Mouse (Mus musculus) midbrain, embryonic 14.5 days (tissue): ENCODE data around the gene C1rl. TPM values are rescaled to one million over a fixed set of nuclear protein-coding genes. Genes with fewer than 3 reads are reported as not detected.
A peak's percentile ranks its signal among the peaks of the same experiment; 100 is the strongest.

Source experiments
- ATAC-seq: fragments of 200-750 bp; cut with Nextera tagmentation; 2 replicates; pipeline ENCODE4 v1.8.0; 2017; ENCODE audit warnings: moderate number of reproducible peaks, moderate library complexity; ENCODE audit not compliant: low FRiP score, low TSS enrichment
- DNase-seq: peaks from one replicate; pipeline ENCODE4 v3.0.0-alpha.2; 2015
- H3K27ac ChIP-seq: fragments of 300-500 bp; sonication (generic); replicated peaks from 2 replicates; pipeline ENCODE4 v1.5.1; 2014; ENCODE audit warnings: mild to moderate bottlenecking, low read depth, low read length, moderate library complexity
- H3K27me3 ChIP-seq: fragments of 300-500 bp; sonication (generic); 2 replicates; pipeline ENCODE4 v1.6.1; 2014; ENCODE audit warnings: low read length, control low read depth, mixed read lengths; ENCODE audit not compliant: control insufficient read depth, insufficient read depth
- H3K36me3 ChIP-seq: fragments of 300-500 bp; sonication (generic); 2 replicates; pipeline ENCODE4 v1.6.1; 2014; ENCODE audit warnings: low read length, control low read depth; ENCODE audit not compliant: control insufficient read depth, insufficient read depth
- H3K4me1 ChIP-seq: fragments of 300-500 bp; sonication (generic); 2 replicates; pipeline ENCODE4 v1.6.1; 2014; ENCODE audit warnings: mild to moderate bottlenecking, antibody characterized with exemption, low read length, control low read depth; ENCODE audit not compliant: control insufficient read depth, insufficient read depth
- H3K4me2 ChIP-seq: fragments of 300-500 bp; sonication (generic); 2 replicates; pipeline ENCODE4 v1.6.1; 2014; ENCODE audit warnings: mild to moderate bottlenecking, low read length, moderate library complexity
- H3K4me3 ChIP-seq: fragments of 300-500 bp; sonication (generic); replicated peaks from 2 replicates; pipeline ENCODE4 v1.5.1; 2014; ENCODE audit warnings: low read depth, low read length
- H3K9ac ChIP-seq: fragments of 300-500 bp; sonication (generic); replicated peaks from 2 replicates; pipeline ENCODE4 v1.6.1; 2014; ENCODE audit warnings: mild to moderate bottlenecking, low read length, moderate library complexity
- H3K9me3 ChIP-seq: fragments of 300-500 bp; sonication (generic); 2 replicates; pipeline ENCODE4 v1.6.1; 2016; ENCODE audit warnings: low read length, control low read depth, mixed read lengths; ENCODE audit not compliant: control insufficient read depth
- WGBS: fragments of 180-500 bp; shearing (Covaris S2); extraction: QIAGEN DNeasy Blood & Tissue Kit; methylation state at CpG from one replicate; pipeline ENCODE4 v1.1.7; 2014; 5-methylcytosine and 5-hydroxymethylcytosine counted together
- polyA plus RNA-seq: library from polyadenylated mRNA; unstranded; fragments of >200 nt; fragmentation: Nextera tagmentation; extraction: Ambion mirVana; gene quantifications from 2 replicates; pipeline ENCODE4 v1.2.1, GENCODE M21; 2014

The C1rl gene
- 0.09 and 0.27 TPM in 2 replicates for polyA plus RNA-seq

DNA sequence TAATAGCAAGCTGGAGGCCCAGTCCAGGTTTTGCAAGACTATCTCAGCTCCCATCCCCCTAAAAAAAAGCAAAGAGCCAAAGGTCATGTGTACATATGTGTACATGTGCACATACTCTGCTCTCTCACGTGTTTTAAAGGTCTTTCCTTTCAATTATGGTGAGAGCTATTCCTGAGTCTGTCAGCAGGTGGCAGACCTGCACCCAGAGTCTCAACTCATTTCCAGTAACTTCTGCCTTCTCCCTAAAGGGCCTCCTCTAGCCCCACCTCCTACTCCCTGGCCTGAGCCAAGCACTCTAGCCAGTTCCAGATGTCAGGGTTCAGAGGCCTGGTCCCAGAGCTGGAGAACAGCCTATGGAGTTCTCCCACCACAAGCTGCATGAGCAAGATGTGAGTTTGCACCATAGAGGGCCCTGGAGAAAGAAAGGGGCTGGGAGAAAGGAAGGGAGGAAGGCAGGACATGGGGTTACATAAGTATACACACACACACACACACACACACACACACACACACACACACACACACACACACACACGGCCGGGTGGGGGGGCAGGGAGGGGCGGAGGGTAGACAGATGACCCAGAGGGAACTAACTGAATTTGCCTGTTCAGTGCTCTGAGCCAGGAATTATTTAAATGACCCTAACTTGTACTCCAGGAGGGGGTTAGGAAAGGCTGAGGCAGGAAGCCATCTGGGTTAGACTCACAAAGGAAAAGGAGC is at the start of gene C1rl:
C1rl (plus strand) TSS at position 272 of the 720 bp plus-strand sequence.
- H3K9ac ChIP-seq = no peak within 1 kb of the TSS
- no peaks in the 10 kb centered on the region for H3K27me3 ChIP-seq
- ATAC-seq (peak; percentile 55; the same call in 1 of the 2 replicates), DNase-seq (peak; percentile 78)
- H3K9me3 ChIP-seq = no peaks in the 10 kb centered on the region
- H3K4me1 ChIP-seq = no peaks in the 10 kb centered on the region
- no peak within 1 kb of the TSS for H3K4me3 ChIP-seq
- H3K27ac ChIP-seq = no peak within 1 kb of the TSS
- no peak within 1 kb of the TSS for H3K4me2 ChIP-seq
- 67% methylated on average over 4 of the region's 4 CpGs for WGBS
- H3K36me3 ChIP-seq = no peaks in the 10 kb centered on the region

GRCm38 (mm10) chr6:124443338-124443737 is 49.6 kb upstream of the C1rl start:
- Histone ChIP-seq H3K27me3 (no peaks in the 10 kb centered on the region), H3K36me3 (peaks cover 47% of the 10 kb centered on the region)
- no peak for DNase-seq

GRCm38 (mm10) chr6:124446024-124446423 is 46.9 kb upstream of the C1rl start:
- Histone ChIP-seq H3K4me1 (no peaks in the 10 kb centered on the region), H3K4me3 (no peak overlapping the region), H3K27me3 (no peaks in the 10 kb centered on the region), H3K27ac (no peak overlapping the region), H3K4me2 (no peak overlapping the region), H3K9ac (no peak overlapping the region), H3K9me3 (no peaks in the 10 kb centered on the region), H3K36me3 (peaks cover 51% of the 10 kb centered on the region)
- DNase-seq (no peak), ATAC-seq (no peak)
- 98% methylated on average over 2 of the region's 2 CpGs for WGBS

More at GRCm38 (mm10) chr6:124443338-124443737, 49.6 kb upstream of the C1rl start:
- no peak overlapping the region for H3K4me2 ChIP-seq
- H3K9me3 ChIP-seq = no peaks in the 10 kb centered on the region
- no peak for ATAC-seq
- WGBS = 84% methylated on average over 2 of the region's 2 CpGs
- no peak overlapping the region for H3K27ac ChIP-seq
- H3K9ac ChIP-seq = no peak overlapping the region
- H3K4me1 ChIP-seq = no peaks in the 10 kb centered on the region
- H3K4me3 ChIP-seq = no peak overlapping the region

DNA sequence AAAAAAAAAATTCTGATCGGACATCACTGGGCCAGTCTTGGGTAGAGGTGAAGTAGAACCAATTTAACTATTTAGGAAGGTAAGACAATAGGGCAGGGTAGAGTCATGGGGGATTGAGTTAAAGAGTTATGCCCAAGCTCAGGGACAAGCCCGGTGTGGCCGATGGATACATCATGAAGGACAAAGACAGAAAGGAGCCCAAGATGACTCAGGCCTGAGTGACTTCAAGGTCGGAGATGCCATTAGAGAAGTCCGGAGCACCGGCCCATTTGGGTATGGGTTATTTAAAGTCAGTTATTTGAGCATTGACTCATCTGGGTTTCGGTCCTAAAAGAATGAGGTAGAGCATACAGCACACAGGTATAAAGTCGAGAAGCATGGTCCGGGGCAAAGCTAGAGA is 46.5 kb upstream of the C1rl start:
- H3K36me3 ChIP-seq = peaks cover 48% of the 10 kb centered on the region
- ATAC-seq = no peak
- no peaks in the 10 kb centered on the region for H3K27me3 ChIP-seq
- no peak overlapping the region for H3K27ac ChIP-seq
- no peak overlapping the region for H3K4me3 ChIP-seq
- no peaks in the 10 kb centered on the region for H3K9me3 ChIP-seq
- H3K9ac ChIP-seq = no peak overlapping the region
- no peaks in the 10 kb centered on the region for H3K4me1 ChIP-seq
- no peak for DNase-seq
- no peak overlapping the region for H3K4me2 ChIP-seq
- 95% methylated on average over 9 of the region's 9 CpGs for WGBS

- H3K9ac ChIP-seq = no peak overlapping the region
- no peaks in the 10 kb centered on the region for H3K4me1 ChIP-seq
- H3K4me3 ChIP-seq = no peak overlapping the region
- ATAC-seq (no peak), DNase-seq (no peak)
- H3K36me3 ChIP-seq = peaks cover 46% of the 10 kb centered on the region
- no peaks in the 10 kb centered on the region for H3K27me3 ChIP-seq
- no peaks in the 10 kb centered on the region for H3K9me3 ChIP-seq
- H3K4me2 ChIP-seq = no peak overlapping the region
- no peak overlapping the region for H3K27ac ChIP-seq
- 91% methylated on average over 2 of the region's 2 CpGs for WGBS
Observed at GRCm38 (mm10) chr6:124447356-124447755, 45.6 kb upstream of the C1rl start.

GRCm38 (mm10) chr6:124448186-124448852 is 44.6 kb upstream of the C1rl start:
- no peaks in the 10 kb centered on the region for H3K4me1 ChIP-seq
- no peak overlapping the region for H3K4me3 ChIP-seq
- peaks cover 50% of the 10 kb centered on the region for H3K36me3 ChIP-seq
- H3K4me2 ChIP-seq = no peak overlapping the region
- H3K27me3 ChIP-seq = no peaks in the 10 kb centered on the region
- WGBS = 75% methylated on average over 10 of the region's 10 CpGs
- H3K27ac ChIP-seq = no peak overlapping the region
- no peak for DNase-seq
- no peaks in the 10 kb centered on the region for H3K9me3 ChIP-seq
- ATAC-seq = no peak
- H3K9ac ChIP-seq = no peak overlapping the region

- WGBS = 96% methylated on average over 16 of the region's 16 CpGs
- no peak for DNase-seq
- no peak for ATAC-seq
- Histone ChIP-seq H3K9me3 (no peaks in the 10 kb centered on the region), H3K4me1 (no peaks in the 10 kb centered on the region), H3K27ac (no peak overlapping the region), H3K27me3 (no peaks in the 10 kb centered on the region), H3K4me3 (no peak overlapping the region), H3K4me2 (no peak overlapping the region), H3K36me3 (peaks cover 43% of the 10 kb centered on the region), H3K9ac (no peak overlapping the region)
Observed at GRCm38 (mm10) chr6:124448959-124449667, 43.8 kb upstream of the C1rl start.

DNA sequence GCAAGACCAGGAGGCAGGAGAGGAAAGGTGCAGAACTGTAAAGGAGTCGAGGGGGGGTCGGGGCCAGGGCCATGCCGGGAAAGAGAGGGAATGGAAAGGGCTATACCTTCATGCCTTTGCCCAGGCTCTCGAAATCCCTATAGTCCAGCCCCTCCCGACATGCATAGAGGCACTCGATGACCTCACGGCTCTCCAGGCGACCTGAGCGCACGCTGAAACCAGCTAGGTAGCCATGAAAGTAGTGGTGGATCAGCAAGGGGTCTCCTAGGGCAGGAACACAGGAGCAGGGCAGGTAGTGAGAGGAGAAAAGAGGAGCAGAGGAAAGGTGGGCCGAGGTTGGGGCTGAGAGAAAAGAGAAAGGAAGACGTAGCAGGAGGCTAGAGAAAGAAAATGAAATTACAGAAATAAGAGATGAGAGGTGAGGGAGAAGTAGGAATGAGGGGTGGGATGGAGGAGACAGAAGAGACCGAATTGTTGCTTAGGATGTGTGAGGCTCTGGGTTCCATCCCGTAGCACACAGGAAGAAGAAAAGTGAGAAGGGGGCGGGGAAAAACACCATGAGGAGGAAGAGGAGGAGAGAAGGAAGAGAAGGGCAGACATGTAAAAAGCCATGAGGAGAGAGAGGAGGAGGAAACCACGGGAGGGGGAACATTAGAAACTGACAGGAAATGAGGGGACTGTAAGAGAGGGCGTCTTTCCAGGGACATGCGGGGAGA is 43.1 kb upstream of the C1rl start:
- no peak for DNase-seq
- no peak for ATAC-seq
- 86% methylated on average over 18 of the region's 18 CpGs for WGBS

More for the DNA sequence above, 43.1 kb upstream of the C1rl start:
- H3K4me3 ChIP-seq = no peak overlapping the region
- no peak overlapping the region for H3K9ac ChIP-seq
- no peak overlapping the region for H3K4me2 ChIP-seq
- H3K9me3 ChIP-seq = no peaks in the 10 kb centered on the region
- no peaks in the 10 kb centered on the region for H3K4me1 ChIP-seq
- no peaks in the 10 kb centered on the region for H3K27me3 ChIP-seq
- H3K27ac ChIP-seq = no peak overlapping the region
- peaks cover 36% of the 10 kb centered on the region for H3K36me3 ChIP-seq
